Mouse (Mus musculus): ENCODE results near the gene Egfr. TPM values are rescaled to one million over a fixed set of nuclear protein-coding genes. Genes with fewer than 3 reads are reported as not detected.

The Egfr gene
- total RNA-seq, 2 experiments from 2014 or later = 14.3 to 15.4 TPM

GRCm38 (mm10) chr11:16783926-16784659 lies 32.1 kb downstream of the Egfr start:
- DNase-seq (ENCODE audit: extremely low spot score in 1 of 2, low spot score in 2 of 2) = no peak
- Histone ChIP-seq H3K4me3 (no peak overlapping the region), H3K27ac (no peak overlapping the region)
- intact Hi-C loops (cut with DNase I) = no loop called here
- TF ChIP-seq CTCF (IDR thresholded peaks at IDR 0.05) = no peak

- H3K4me3 ChIP-seq = no peak overlapping the region
- TF ChIP-seq CTCF (IDR thresholded peaks at IDR 0.05) = no peak
- DNase-seq (ENCODE audit: extremely low spot score in 1 of 2, low spot score in 2 of 2) = no peak
- intact Hi-C loops (cut with DNase I) = loop anchor here (2.0 kb wide), 1 partner anchor 40 kb away; the partner anchor contains the start of gene Egfr
- H3K27ac ChIP-seq = no peak overlapping the region
These were observed 40.9 kb downstream of the Egfr start for GRCm38 (mm10) chr11:16792638-16793585.

- DNase-seq (ENCODE audit: extremely low spot score in 1 of 2, low spot score in 2 of 2) = no peak
- TF ChIP-seq CTCF (IDR thresholded peaks at IDR 0.05) = no peak
- intact Hi-C loops (cut with DNase I) = no loop called here
- Histone ChIP-seq H3K4me3 (no peak overlapping the region), H3K27ac (no peak overlapping the region)
These were observed 43.0 kb downstream of the Egfr start for GRCm38 (mm10) chr11:16795012-16795411.

- intact Hi-C loops (cut with DNase I) = no loop called here
- no peak overlapping the region for H3K4me3 ChIP-seq
- H3K27ac ChIP-seq = no peak overlapping the region
- no peak for DNase-seq (ENCODE audit: extremely low spot score in 1 of 2, low spot score in 2 of 2)
- no peak for TF ChIP-seq CTCF (IDR thresholded peaks at IDR 0.05)
These were observed 43.5 kb downstream of the Egfr start for GRCm38 (mm10) chr11:16795513-16795912.

- intact Hi-C loops (cut with DNase I) = no loop called here
- H3K4me3 ChIP-seq = no peak overlapping the region
- peak overlapping the region; percentile 50; the same call in 1 of the 2 replicates for H3K27ac ChIP-seq
- DNase-seq (ENCODE audit: extremely low spot score in 1 of 2, low spot score in 2 of 2) = no peak
- TF ChIP-seq CTCF (IDR thresholded peaks at IDR 0.05) = no peak
These were observed 45.5 kb downstream of the Egfr start for GRCm38 (mm10) chr11:16797456-16797855.

- Histone ChIP-seq H3K4me3 (no peak overlapping the region), H3K27ac (no peak overlapping the region)
- DNase-seq (ENCODE audit: extremely low spot score in 1 of 2, low spot score in 2 of 2) = no peak
- no peak for TF ChIP-seq CTCF (IDR thresholded peaks at IDR 0.05)
- intact Hi-C loops (cut with DNase I) = no loop called here
These were observed 46.1 kb downstream of the Egfr start for GRCm38 (mm10) chr11:16798136-16798535.

GRCm38 (mm10) chr11:16800507-16800906 lies 48.5 kb downstream of the Egfr start:
- no peak for TF ChIP-seq CTCF (IDR thresholded peaks at IDR 0.05)
- no peak overlapping the region for H3K27ac ChIP-seq
- H3K4me3 ChIP-seq = no peak overlapping the region
- DNase-seq (ENCODE audit: extremely low spot score in 1 of 2, low spot score in 2 of 2) = no peak
- intact Hi-C loops (cut with DNase I) = no loop called here

GRCm38 (mm10) chr11:16802668-16803067 lies 50.7 kb downstream of the Egfr start:
- Histone ChIP-seq H3K27ac (no peak overlapping the region), H3K4me3 (no peak overlapping the region)
- intact Hi-C loops (cut with DNase I) = no loop called here
- DNase-seq (ENCODE audit: extremely low spot score in 1 of 2, low spot score in 2 of 2) = peak; percentile 20 to 29
- TF ChIP-seq CTCF (IDR thresholded peaks at IDR 0.05) = no peak

- no peak for TF ChIP-seq CTCF (IDR thresholded peaks at IDR 0.05)
- intact Hi-C loops (cut with DNase I) = no loop called here
- no peak for DNase-seq (ENCODE audit: extremely low spot score in 1 of 2, low spot score in 2 of 2)
- Histone ChIP-seq H3K4me3 (no peak overlapping the region), H3K27ac (no peak overlapping the region)
These were observed 52.0 kb downstream of the Egfr start for GRCm38 (mm10) chr11:16804016-16804415.

- no peak overlapping the region for H3K27ac ChIP-seq
- H3K4me3 ChIP-seq = no peak overlapping the region
- DNase-seq (ENCODE audit: extremely low spot score in 1 of 2, low spot score in 2 of 2) = no peak
- no peak for TF ChIP-seq CTCF (IDR thresholded peaks at IDR 0.05)
- intact Hi-C loops (cut with DNase I) = no loop called here
These were observed 53.9 kb downstream of the Egfr start for GRCm38 (mm10) chr11:16805886-16806285.

GRCm38 (mm10) chr11:16809161-16809967 lies 57.4 kb downstream of the Egfr start:
- DNase-seq (ENCODE audit: extremely low spot score in 1 of 2, low spot score in 2 of 2) = no peak
- intact Hi-C loops (cut with DNase I) = no loop called here
- Histone ChIP-seq H3K4me3 (no peak overlapping the region), H3K27ac (no peak overlapping the region; the same call in 1 of the 2 replicates)
- TF ChIP-seq CTCF (IDR thresholded peaks at IDR 0.05) = no peak
